Mouse (Mus musculus) thymus, adult 2 months (tissue): Measurements from ENCODE around the gene Sdk2.

Experiments used
- CTCF ChIP-seq: fragments of 200-500 bp; IDR thresholded peaks from 2 replicates; pipeline ENCODE4 v1.5.1; 2012; ENCODE audit warnings: mild to moderate bottlenecking, control low read depth, low read length, moderate library complexity, borderline replicate concordance; ENCODE audit not compliant: control insufficient read depth, poor library complexity, insufficient read depth; ENCODE audit errors: extremely low read depth
- POLR2A ChIP-seq: fragments of 200-500 bp; IDR thresholded peaks from 2 replicates; pipeline ENCODE4 v1.6.1; 2012; ENCODE audit warnings: mild to moderate bottlenecking, low read length, control low read depth, moderate library complexity; ENCODE audit not compliant: control insufficient read depth, poor library complexity, insufficient read depth; ENCODE audit errors: extremely low read depth

- TF ChIP-seq CTCF, result no peak
- no peak for TF ChIP-seq POLR2A
Observed at GRCm38 (mm10) chr11:113981088-113981487, 85.8 kb downstream of the Sdk2 start.
